Mouse (Mus musculus) kidney, postnatal 36 days (tissue): ENCODE data around the gene Sv2b.
"Not testable (repeated sequence)": the region's sequence is repeated elsewhere in the genome, so short reads cannot be mapped to it uniquely, and the experiment has no call there.

Experiments used
- DNase-seq, 2 experiments: peaks; one replicate each; pipeline ENCODE4 v3.0.0; 2021 to 2022; ENCODE audit warnings: mixed read lengths in 2 of 2

Sv2b gene

DNA sequence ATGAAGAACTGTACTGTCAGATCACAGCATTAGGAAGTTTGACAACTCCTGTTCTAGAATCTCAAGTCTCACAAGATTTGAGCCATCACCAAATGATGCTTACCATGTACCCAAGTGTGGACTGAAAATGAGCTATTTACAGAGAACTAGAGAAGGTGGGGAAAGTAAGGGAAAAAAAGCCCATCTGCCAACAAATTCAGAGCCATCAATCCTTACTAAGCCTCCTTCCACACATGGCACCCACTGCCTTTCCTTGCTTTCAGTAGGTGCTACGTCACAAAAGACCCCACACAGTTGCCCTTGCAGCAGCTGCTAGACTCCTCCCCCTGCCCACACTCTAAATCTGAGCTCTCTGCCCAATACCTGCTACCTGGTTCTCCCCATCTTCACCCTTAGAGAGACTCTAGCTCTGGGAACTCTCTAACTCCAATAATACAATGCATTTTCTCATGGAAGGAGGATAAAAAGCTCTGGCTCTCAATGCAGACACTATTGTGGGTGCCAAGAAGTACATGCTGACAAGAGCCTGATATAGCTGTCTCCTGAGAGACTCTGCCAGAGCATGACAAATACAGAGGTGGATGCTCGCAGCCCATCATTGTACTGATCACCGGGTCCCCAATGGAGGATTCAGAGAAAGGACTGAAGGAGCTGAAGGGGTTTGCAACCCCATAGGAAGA lies 101.0 kb downstream of the Sv2b start:
- no peak for DNase-seq

DNA sequence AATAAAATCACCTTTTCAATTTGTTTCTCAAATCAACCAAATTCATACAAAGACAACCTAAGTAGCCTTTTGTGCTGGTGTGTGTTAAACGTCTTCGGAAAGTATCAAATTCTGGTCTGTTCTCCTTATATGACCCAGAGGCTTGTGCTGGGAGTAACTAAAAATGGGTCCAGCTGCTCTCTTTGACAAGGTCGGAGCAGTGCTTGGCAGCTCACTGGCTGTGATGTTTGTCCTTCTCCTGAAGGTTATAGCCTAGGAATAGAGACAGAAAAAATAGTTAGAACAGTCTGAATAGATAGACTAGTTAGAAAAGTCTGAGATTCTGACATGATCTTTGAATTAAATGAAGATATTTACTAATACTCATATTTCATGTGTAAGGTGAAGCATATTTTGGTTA lies 102.4 kb downstream of the Sv2b start:
- DNase-seq = no peak

DNA sequence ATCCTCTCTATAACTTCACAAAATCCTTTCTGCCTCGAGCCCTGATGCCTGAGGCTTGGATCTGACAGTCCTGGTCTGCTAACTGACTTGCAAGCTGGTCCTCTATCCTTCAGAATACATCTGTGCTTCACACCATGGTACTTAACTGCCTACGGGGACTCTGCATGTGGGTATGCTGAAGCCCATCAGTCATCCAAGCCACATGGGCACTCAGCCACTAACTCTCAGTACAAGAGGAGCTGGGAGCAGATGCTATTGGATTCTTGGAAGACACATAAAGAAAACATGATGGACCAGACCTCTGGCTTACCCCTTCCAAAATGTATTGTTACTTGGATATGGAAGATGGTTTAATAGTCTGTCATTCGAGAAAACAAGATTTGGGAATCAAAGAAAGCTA lies 103.7 kb downstream of the Sv2b start:
- DNase-seq = no peak

DNA sequence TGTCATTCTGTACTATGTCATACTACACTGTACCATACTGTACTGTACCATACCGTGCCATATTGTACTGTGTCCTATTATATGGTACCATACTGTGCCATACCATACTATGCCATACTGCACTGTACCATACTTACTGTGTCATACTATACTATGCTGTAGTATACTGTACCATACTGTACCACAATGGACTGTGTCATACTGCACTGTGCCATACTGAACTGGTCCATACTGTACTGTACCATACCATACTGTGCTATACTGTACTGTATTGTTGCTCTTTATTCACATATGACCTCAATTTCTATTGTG lies 114.2 kb downstream of the Sv2b start:
- DNase-seq = not testable (repeated sequence)

DNA sequence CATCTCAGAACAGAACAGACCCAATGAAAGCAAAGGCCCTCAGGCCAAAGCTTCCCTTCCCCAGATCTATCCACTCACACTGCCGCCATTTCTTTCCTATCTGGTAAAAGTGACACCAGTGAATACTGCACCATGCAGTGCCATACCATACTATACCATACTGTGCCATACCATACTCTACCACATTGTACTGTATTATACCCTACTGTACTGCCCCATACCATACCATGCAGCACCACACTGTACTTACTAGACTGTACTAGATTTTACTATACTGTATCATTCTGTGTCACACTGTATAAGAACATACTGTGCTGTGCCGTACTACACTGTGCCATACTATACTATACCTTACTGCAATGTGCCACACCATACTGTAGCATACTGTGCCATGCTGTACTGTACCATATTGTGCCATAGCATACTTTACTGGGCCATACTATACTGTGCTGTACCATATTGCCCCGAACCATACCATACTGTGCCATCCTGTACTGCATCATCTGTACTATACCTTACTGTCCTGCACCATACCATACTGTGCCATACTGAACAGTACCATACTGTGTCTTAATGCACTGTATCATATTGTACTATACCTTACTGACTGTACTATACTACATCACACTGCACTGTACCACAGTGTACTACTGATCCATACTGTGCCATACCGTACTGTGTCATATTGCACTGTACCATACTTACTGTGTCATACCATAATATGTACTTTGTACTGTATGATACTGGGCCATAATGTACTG lies 114.7 kb downstream of the Sv2b start:
- DNase-seq = no peak

DNA sequence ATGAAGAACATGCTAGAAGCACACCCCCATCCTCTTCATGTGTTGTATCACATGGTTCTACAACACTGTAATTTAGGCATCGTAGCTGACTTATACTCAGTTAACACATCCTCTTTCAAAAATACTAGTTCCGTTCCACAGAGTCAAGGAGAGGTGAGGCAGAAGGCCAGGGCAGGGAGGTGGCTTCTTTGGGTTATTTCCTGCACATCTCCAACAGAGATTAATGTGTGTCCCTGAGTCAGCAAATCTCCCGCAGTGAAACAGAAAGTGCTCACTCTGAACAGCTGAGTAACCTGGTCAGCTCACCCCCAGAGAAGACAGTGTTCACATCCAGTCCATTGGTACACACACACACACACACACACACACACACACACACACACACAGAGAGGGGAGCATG lies 118.9 kb downstream of the Sv2b start:
- peak in 1 of 2 experiments; percentile 5 for DNase-seq

DNA sequence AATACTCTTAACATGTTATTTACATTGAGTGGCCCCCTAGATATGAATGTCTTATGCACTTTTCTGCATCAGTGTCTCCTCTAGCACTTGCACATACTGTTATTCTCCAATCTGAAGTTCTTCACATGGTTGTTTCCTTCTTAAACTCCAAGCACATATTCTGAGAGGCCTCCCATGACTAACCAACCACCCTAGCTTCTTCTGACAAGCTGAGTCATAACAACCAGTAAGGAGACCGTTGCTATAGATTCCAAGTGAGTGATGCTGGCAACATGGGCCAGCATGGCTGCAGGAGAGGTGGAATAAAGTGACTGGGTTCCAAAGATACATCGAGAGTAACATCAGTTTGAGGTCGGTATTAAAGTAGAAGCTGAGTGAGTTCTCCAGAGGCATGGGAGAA lies 134.0 kb downstream of the Sv2b start:
- DNase-seq = no peak

DNA sequence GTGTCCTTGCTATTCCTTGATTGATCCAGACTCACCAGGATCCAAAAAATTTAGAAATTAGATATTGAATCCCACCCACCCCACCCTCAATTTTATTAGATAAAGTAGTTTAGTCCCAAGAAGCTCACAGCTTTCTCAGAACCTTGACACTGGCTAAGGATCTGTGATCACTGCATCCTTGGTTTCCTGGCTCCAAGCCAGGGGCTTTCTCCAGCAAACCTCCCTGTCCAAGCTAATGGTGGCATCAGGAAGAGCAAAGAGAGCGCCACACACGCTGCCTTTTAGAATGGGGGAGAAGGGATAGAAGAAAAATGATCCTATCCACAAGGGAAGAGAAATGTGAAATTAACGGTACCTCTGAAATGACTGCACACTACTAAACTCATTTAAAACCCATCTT lies 141.6 kb downstream of the Sv2b start:
- DNase-seq = no peak

DNA sequence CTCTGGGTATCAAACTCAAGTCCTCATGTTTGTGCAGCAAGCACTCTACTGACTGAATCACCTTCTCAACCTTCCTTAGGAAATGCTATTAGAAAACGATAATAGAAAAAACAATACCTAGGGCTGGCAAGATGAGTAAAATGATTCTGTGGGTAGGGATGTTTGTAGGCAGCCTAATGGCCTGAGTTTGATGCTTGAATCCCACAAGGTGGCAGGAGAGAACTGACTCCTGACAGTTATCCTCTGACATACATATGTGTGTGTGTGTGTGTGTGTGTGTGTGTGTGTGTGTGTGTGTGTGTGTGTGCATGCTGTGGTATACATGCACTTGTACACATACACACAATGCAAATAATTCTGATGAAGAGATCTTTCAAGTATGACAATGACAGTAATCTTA lies 161.9 kb downstream of the Sv2b start:
- no peak for DNase-seq

DNA sequence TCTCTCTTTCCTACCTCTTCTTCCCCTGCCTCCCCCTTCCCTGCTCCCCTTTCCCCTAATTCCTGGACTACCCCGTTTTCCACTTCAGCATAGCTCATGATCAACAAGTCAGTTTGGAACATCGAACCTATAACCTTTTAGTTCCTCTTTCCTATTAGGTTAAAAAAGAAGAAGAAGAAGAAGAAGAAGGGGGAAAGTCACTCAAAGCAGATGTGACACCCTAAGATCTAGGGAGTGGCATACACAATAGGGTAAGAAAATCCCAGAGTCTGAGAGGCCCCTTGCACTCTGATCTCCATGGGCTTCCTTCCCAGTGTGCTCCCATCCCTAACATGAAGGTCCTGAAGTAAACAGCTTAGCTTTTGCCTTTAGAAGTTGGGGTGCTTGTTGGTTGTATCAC lies 166.3 kb downstream of the Sv2b start:
- no peak for DNase-seq

DNA sequence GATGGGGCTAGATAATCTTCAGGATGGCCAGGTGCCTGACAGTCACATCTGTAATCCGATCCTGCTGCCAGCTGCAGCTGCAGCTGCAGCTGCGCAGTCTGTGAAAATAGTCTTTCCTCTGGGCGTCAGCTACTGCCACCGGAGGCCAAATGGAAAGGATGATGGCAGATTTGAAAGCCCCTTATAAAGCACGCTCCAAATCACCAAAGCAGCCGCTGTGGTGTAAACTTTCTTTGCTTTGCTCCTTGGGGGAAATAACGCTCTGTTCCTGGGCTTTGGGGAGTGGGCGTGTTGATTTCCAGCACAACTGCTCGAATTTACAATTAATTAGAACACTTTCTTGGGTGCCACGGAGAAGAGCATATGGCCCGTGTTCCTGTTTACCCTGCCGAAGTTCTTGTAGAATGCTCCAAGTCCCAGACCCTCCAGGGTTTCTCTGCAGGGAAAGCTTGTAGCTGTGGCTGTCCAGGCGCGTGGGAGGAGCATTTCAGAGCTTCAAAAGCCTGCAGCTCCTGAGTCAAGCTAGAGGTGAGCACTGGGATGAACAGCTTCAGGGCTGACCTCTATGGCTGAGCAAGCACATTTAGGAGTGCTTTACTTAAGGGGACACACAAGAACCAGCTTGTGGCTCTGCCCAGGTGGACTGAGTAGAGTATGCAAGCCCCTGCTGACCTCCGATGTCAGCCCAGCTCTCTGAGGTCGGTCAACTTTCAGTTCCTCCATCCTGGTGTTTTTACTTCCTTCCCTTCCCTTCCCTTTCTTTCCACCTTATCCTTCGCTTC lies 167.0 kb downstream of the Sv2b start:
- DNase-seq = peak in 1 of 2 experiments; percentile 3

DNA sequence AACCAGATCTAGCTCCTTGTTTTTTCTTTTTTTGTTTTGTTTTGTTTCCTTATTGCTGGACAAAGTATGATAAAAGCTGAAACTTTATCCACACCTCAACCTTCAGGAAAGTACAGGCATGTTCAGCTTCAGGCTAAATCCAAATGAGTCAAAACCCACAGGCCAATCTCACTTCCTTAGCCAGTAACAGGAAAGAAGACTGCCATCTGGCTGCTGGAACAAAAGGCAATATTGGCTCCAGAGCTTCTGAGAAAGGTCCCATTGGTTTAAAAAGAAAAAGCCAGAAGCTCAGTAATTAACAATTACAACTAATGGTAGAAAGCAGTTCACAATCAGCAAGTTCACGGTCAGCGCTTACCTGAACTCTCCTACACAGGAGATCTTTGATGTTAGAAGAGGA lies 169.8 kb downstream of the Sv2b start:
- DNase-seq = no peak

DNA sequence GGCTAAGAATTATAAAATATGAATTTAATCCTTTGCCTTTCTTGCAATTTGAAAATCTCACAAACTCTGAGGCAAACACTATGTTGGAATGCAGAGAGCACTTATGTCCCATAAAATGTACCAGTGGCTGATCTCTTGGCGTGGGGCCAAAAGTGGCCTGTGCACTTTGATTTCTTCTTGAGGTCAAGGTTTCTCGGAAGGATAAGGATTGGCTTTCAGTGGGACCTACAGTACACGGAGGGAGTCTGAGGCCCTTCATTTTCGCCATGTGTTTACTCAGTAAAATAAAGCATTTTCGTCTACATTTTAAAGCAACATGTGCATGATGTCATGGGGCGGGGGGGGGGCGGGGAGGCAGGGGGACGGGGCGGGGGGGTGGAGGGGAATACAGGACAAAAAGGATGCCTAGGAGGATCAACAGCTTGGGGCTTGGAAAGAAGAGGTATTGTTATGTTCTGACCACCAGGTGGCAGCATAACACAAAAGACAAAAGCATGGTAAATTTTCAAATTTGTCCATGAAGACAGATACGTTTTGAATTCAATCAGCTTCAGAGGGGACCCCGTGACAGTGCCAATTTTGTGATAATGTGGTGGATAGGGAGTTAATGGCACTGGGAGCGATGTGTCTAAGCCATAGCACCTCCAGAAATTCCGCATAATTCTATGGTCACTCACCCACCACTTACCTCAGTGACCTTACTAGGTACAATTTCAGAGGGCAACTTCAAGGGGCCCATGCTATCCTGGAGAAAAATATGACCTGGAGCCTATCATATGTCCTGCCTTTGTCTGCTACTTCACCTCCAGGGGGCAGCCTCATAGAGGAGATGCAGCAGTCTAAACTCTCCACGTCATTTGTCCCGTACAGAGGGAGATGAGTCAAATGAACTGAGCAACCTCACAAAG lies 174.1 kb downstream of the Sv2b start:
- peak; percentile 1 to 28 for DNase-seq

DNA sequence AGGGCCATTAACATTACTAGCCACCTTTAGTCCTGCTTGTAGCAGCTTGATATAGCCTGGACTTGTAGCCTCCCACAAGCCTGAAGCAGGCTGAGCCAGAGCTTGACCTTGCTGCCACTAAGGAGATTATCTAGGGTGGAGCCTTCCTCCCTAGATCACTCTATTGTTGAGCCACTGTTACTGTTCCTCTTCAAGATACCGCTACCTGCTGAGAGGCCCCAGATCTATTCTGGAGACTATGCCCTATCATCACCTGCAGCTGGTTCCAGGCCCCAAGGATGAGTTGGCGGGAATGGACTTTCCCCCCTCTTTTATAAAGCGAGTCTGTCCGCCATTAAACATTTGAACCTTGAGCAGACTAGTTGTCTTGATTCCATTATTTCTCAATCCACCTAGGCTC lies 181.0 kb downstream of the Sv2b start:
- no peak for DNase-seq

DNA sequence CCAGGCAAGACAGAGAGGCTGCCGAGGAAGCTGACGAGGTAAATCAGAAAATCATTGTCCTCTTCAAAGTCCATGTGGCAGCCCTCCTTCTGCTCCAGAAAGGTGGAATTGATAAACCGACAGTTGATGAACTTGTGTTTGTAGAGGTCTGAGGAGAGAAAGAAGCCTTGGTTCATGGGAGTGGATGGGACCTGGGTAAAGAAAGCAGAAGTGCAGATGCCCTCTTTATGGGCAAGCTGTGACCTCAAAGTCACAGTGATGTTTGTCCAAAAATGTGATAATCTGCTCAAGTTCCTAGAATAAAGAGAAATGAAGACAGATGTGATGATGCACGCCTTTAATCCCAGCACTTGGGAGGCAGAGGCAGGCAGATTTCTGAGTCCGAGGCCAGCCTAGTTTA lies 185.0 kb downstream of the Sv2b start:
- DNase-seq = no peak

DNA sequence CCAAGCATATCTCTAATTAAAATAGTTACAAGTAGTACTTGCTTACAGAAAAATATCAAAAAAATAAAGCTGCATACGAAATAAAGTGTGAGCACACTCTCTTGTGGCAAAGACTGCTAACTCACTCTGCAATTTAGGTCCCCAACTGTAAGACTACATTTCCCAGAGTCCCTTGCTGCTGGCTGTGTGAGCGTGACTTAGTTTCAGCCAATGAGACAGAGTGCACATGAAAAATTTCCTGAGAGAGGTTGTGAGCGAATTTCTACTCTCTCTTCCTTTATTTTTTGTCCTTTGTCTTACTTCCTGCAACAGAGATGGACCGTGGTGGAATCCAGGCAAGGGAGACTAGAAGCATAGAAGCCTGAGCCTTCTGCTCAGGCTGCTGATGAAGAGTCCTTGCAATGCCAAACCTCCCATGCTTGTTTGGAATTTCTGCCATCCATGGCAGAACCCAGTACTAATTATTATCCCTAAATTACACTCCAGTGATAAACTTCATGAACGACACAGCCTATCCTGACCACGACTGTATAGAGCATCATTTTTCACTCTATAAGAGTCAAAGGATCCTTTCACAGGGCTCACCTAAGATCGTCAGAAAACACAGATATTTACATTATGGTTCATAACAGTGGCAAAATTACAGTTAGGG lies 190.9 kb downstream of the Sv2b start:
- DNase-seq = peak; percentile 42 to 49

DNA sequence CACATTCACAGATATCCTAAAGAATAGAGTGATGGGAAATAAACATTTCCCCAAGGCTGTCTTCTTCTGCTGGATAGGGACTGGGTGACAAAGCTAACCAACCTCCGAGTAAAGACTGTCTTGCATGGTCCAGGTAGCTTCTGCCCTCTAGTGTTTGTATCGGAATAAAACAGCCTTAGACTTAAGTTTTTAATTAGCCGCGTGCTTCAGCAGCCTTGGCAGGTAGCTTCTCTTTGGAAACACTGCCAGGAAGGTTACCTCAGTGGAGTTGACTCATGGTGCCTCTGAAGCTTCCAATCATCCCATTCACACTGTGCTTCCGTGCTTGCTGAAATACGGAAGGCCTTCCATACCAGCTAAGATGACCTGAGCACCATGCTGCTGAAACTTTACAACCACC lies 198.4 kb downstream of the Sv2b start:
- peak; percentile 41 to 62 for DNase-seq

DNA sequence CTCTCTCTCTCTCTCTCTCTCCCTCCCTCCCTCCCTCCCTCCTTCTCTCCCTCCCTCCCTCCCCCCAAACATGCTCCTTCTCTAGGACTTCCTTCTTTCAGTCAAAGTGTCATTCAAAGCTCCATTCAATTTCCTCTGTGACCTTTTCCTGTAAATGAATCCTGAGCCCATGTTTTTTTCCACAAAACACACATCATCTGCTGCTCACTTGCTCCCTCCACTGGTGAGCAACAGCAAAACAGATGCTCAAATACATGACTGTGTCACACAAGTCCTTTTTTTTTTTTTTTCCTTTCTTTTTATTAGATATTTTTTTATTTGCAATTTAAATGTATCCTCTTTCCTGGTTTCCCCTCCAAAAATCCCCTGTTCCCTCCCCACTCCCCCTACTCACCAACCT lies 201.6 kb downstream of the Sv2b start:
- peak; percentile 32 to 74 for DNase-seq

DNA sequence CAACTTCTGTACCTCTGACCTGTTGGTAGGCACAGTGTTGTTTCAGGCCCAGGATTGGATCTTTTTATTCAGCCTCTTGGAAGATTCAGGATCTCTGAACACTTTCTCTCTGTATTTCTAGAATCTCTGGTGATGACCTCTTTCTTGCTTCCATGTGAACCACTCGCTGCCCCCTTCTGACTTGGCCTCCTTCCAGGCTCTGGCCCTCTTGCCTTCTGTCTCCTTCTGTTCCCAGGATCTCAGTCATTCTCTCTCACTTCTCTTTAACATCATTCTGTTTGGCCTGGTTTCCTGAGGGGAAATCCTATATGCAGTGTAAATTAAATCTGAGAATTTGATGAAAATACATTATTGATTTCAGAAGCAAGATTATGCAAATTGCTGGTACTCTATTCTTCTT lies 205.2 kb downstream of the Sv2b start:
- no peak for DNase-seq

DNA sequence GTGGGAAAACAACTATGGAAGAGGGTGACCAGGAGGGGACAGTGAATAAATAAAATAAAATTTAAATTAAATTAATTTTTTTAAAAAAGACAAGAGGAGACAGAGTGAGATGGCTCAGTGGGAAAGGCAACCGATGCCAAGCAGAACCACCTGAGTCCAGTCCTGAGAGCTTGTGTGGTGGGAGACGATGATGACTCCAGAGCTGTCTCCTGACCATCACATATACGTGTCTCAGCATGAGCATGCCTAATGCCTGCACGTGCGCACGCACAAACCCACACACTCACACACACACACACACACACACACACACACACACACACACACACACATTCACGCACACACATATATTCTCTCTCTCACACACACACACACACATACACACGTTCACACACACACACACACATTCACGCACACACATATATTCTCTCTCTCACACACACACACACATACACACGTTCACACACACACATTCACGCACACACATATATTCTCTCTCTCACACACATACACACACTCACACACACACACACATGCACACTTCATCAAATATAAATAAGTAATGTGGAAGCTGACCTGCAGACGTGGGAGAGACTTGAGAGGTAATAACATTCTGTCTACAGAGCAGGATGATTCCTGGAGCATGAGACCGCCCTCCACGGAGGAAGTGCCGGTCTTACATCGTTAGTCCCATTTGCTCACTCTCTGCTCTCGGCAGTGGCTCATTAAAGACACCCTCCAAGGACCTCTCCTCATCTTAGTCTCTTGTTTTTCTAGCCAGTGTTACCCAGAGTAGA lies 206.3 kb downstream of the Sv2b start:
- DNase-seq = no peak

DNA sequence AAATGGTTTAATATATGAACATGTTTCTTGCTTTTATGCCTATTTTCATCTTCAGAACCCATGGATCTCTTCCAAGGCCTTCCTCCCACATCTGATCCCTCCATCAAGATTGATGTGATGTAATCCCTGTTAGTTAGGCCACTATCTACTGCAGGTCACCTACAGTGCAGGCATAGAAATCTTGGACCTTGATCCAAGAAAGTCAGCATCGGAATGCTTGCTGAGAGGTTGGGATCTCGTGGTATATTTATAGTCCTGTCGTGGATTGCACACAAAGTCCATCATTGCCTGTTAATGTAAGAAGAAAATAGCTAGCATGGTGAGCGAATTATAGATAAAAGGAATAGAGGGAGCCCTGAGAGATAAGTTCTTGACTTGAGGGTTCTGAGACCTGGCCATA lies 223.6 kb downstream of the Sv2b start:
- DNase-seq = no peak

DNA sequence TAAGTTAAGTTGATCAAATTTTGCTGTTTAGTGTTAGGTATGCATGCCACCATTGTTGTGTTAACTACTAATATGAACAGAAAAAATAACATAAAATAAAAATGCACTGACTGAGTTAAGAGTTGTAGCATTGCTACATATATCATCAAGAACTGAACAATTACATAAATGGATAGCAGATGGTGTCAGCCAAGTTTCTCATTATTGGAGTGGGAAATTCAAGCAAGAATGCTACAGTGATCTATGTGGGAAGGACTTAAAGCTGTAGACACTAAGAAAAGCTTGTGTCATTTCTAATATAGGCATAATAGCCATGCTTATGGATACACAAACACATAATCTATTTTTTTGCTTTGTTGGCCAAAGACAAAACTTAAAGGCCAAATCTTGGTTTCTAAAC lies 228.9 kb downstream of the Sv2b start:
- no peak for DNase-seq
